Mouse (Mus musculus): ENCODE data around the gene Zswim1. TPM values are rescaled to one million over a fixed set of nuclear protein-coding genes. Genes with fewer than 3 reads are reported as not detected.
"Not testable (repeated sequence)": the region's sequence is repeated elsewhere in the genome, so short reads cannot be mapped to it uniquely, and the experiment has no call there.

The Zswim1 gene
- polyA plus RNA-seq, 1 experiment from 2014 or later: 20.4 TPM

- H3K9me3 ChIP-seq (replicated peaks; ENCODE audit: control insufficient read depth, low read length); ATAC-seq (replicated peaks; ENCODE audit: insufficient number of reproducible peaks, low FRiP score, low TSS enrichment, low read depth); DNase-seq (ENCODE audit: low spot score); H3K27me3 ChIP-seq (ENCODE audit: control insufficient read depth, insufficient read depth, low read length); H3K4me1 ChIP-seq (ENCODE audit: control insufficient read depth, insufficient read depth, low read length); H3K4me3 ChIP-seq (ENCODE audit: low read depth, low read length); H3K4me2 ChIP-seq (ENCODE audit: low read depth, low read length); H3K36me3 ChIP-seq (replicated peaks; ENCODE audit: control insufficient read depth, insufficient read depth, low read depth, low read length); H3K9ac ChIP-seq (replicated peaks; ENCODE audit: low read length); H3K27ac ChIP-seq (replicated peaks; ENCODE audit: low read depth, low read length): not testable (repeated sequence)
- 60% methylated on average over 2 of the region's 2 CpGs for WGBS
Observed at GRCm38 (mm10) chr2:164875648-164876047, 53.2 kb downstream of the Zswim1 start.

Other genes with a start within 250 kb of the Zswim1 start
- gene Spint3, start 249.2 kb upstream of the Zswim1 start, polyA plus RNA-seq (2014; fragmentation: Nextera tagmentation; extraction: Ambion mirVana): not detected in 2 replicates
- not detected in 2 replicates for gene Wfdc6a, start 237.2 kb upstream of the Zswim1 start, polyA plus RNA-seq (2014; fragmentation: Nextera tagmentation; extraction: Ambion mirVana)
- not detected in 2 replicates for gene Eppin, start 229.1 kb upstream of the Zswim1 start, polyA plus RNA-seq (2014; fragmentation: Nextera tagmentation; extraction: Ambion mirVana)
- not detected in 2 replicates for gene Wfdc6b, start 209.2 kb upstream of the Zswim1 start, polyA plus RNA-seq (2014; fragmentation: Nextera tagmentation; extraction: Ambion mirVana)
- gene Wfdc8, start 209.1 kb upstream of the Zswim1 start, polyA plus RNA-seq (2014; fragmentation: Nextera tagmentation; extraction: Ambion mirVana): not detected in 2 replicates
- not detected in 2 replicates for gene Wfdc16, start 183.9 kb upstream of the Zswim1 start, polyA plus RNA-seq (2014; fragmentation: Nextera tagmentation; extraction: Ambion mirVana)
- gene Wfdc10, start 166.6 kb upstream of the Zswim1 start, polyA plus RNA-seq (2014; fragmentation: Nextera tagmentation; extraction: Ambion mirVana): not detected in 2 replicates
- gene Wfdc9, start 166.1 kb upstream of the Zswim1 start, polyA plus RNA-seq (2014; fragmentation: Nextera tagmentation; extraction: Ambion mirVana): not detected in 2 replicates
- not detected in 2 replicates for gene Wfdc11, start 148.6 kb upstream of the Zswim1 start, polyA plus RNA-seq (2014; fragmentation: Nextera tagmentation; extraction: Ambion mirVana)
- gene Wfdc13, start 137.6 kb upstream of the Zswim1 start, polyA plus RNA-seq (2014; fragmentation: Nextera tagmentation; extraction: Ambion mirVana): not detected in 2 replicates
- gene Spint4, start 124.2 kb upstream of the Zswim1 start, polyA plus RNA-seq (2014; fragmentation: Nextera tagmentation; extraction: Ambion mirVana): not detected in 2 replicates
- not detected in 2 replicates for gene Spint5, start 107.4 kb upstream of the Zswim1 start, polyA plus RNA-seq (2014; fragmentation: Nextera tagmentation; extraction: Ambion mirVana)
- gene Wfdc3, start 76.8 kb upstream of the Zswim1 start, polyA plus RNA-seq (2014; fragmentation: Nextera tagmentation; extraction: Ambion mirVana): 0.38 and 0.46 TPM in 2 replicates
- gene Dnttip1, start 76.7 kb upstream of the Zswim1 start, polyA plus RNA-seq (2014; fragmentation: Nextera tagmentation; extraction: Ambion mirVana): 82.0 and 83.1 TPM in 2 replicates
- 534 and 547 TPM in 2 replicates for gene Ube2c, start 52.8 kb upstream of the Zswim1 start, polyA plus RNA-seq (2014; fragmentation: Nextera tagmentation; extraction: Ambion mirVana)
- gene Tnnc2, start 42.7 kb upstream of the Zswim1 start, polyA plus RNA-seq (2014; fragmentation: Nextera tagmentation; extraction: Ambion mirVana): 4.3 and 11.2 TPM in 2 replicates
- 9.9 and 10.5 TPM in 2 replicates for gene Snx21, start 36.9 kb upstream of the Zswim1 start, polyA plus RNA-seq (2014; fragmentation: Nextera tagmentation; extraction: Ambion mirVana)
- gene Acot8, start 17.8 kb upstream of the Zswim1 start, polyA plus RNA-seq (2014; fragmentation: Nextera tagmentation; extraction: Ambion mirVana): 9.6 and 11.6 TPM in 2 replicates
- gene Zswim3, start 17.6 kb upstream of the Zswim1 start, polyA plus RNA-seq (2014; fragmentation: Nextera tagmentation; extraction: Ambion mirVana): 9.8 and 11.3 TPM in 2 replicates
- gene Spata25, start 5.9 kb downstream of the Zswim1 start, polyA plus RNA-seq (2014; fragmentation: Nextera tagmentation; extraction: Ambion mirVana): 0.36 TPM in 1 of 2 replicates, not detected in the other
- gene Ctsa, start 10.2 kb downstream of the Zswim1 start, polyA plus RNA-seq (2014; fragmentation: Nextera tagmentation; extraction: Ambion mirVana): 102 TPM in 2 replicates
- 3.0 and 4.7 TPM in 2 replicates for gene Neurl2, start 10.8 kb downstream of the Zswim1 start, polyA plus RNA-seq (2014; fragmentation: Nextera tagmentation; extraction: Ambion mirVana)
- gene Pltp, start 35.0 kb downstream of the Zswim1 start, polyA plus RNA-seq (2014; fragmentation: Nextera tagmentation; extraction: Ambion mirVana): 41.8 and 50.2 TPM in 2 replicates
- gene Pcif1, start 56.6 kb downstream of the Zswim1 start, polyA plus RNA-seq (2014; fragmentation: Nextera tagmentation; extraction: Ambion mirVana): 57.1 and 68.6 TPM in 2 replicates
- 8.0 and 10.0 TPM in 2 replicates for gene Zfp335, start 89.1 kb downstream of the Zswim1 start, polyA plus RNA-seq (2014; fragmentation: Nextera tagmentation; extraction: Ambion mirVana)
- gene Mmp9, start 118.1 kb downstream of the Zswim1 start, polyA plus RNA-seq (2014; fragmentation: Nextera tagmentation; extraction: Ambion mirVana): 1.5 and 1.6 TPM in 2 replicates
- 0.94 and 1.4 TPM in 2 replicates for gene Slc12a5, start 138.1 kb downstream of the Zswim1 start, polyA plus RNA-seq (2014; fragmentation: Nextera tagmentation; extraction: Ambion mirVana)
- 64.9 and 71.9 TPM in 2 replicates for gene Ncoa5, start 212.2 kb downstream of the Zswim1 start, polyA plus RNA-seq (2014; fragmentation: Nextera tagmentation; extraction: Ambion mirVana)
- 5.3 and 6.1 TPM in 2 replicates for gene Cd40, start 232.9 kb downstream of the Zswim1 start, polyA plus RNA-seq (2014; fragmentation: Nextera tagmentation; extraction: Ambion mirVana)

All from embryonic facial prominence, embryonic 11.5 days (tissue).